Mouse (Mus musculus) midbrain, embryonic 14.5 days (tissue): ENCODE data around the gene Pola1. TPM values are rescaled to one million over a fixed set of nuclear protein-coding genes. Genes with fewer than 3 reads are reported as not detected.
A peak's percentile ranks its signal among the peaks of the same experiment; 100 is the strongest.

ENCODE experiments used
- ATAC-seq: fragments of 200-750 bp; cut with Nextera tagmentation; 2 replicates; pipeline ENCODE4 v1.8.0; 2017; ENCODE audit warnings: moderate number of reproducible peaks, moderate library complexity; ENCODE audit not compliant: low FRiP score, low TSS enrichment
- DNase-seq: peaks from one replicate; pipeline ENCODE4 v3.0.0-alpha.2; 2015
- H3K27ac ChIP-seq: fragments of 300-500 bp; sonication (generic); replicated peaks from 2 replicates; pipeline ENCODE4 v1.5.1; 2014; ENCODE audit warnings: mild to moderate bottlenecking, low read depth, low read length, moderate library complexity
- H3K27me3 ChIP-seq: fragments of 300-500 bp; sonication (generic); 2 replicates; pipeline ENCODE4 v1.6.1; 2014; ENCODE audit warnings: low read length, control low read depth, mixed read lengths; ENCODE audit not compliant: control insufficient read depth, insufficient read depth
- H3K36me3 ChIP-seq: fragments of 300-500 bp; sonication (generic); 2 replicates; pipeline ENCODE4 v1.6.1; 2014; ENCODE audit warnings: low read length, control low read depth; ENCODE audit not compliant: control insufficient read depth, insufficient read depth
- H3K4me1 ChIP-seq: fragments of 300-500 bp; sonication (generic); 2 replicates; pipeline ENCODE4 v1.6.1; 2014; ENCODE audit warnings: mild to moderate bottlenecking, antibody characterized with exemption, low read length, control low read depth; ENCODE audit not compliant: control insufficient read depth, insufficient read depth
- H3K4me2 ChIP-seq: fragments of 300-500 bp; sonication (generic); 2 replicates; pipeline ENCODE4 v1.6.1; 2014; ENCODE audit warnings: mild to moderate bottlenecking, low read length, moderate library complexity
- H3K4me3 ChIP-seq: fragments of 300-500 bp; sonication (generic); replicated peaks from 2 replicates; pipeline ENCODE4 v1.5.1; 2014; ENCODE audit warnings: low read depth, low read length
- H3K9ac ChIP-seq: fragments of 300-500 bp; sonication (generic); replicated peaks from 2 replicates; pipeline ENCODE4 v1.6.1; 2014; ENCODE audit warnings: mild to moderate bottlenecking, low read length, moderate library complexity
- H3K9me3 ChIP-seq: fragments of 300-500 bp; sonication (generic); 2 replicates; pipeline ENCODE4 v1.6.1; 2016; ENCODE audit warnings: low read length, control low read depth, mixed read lengths; ENCODE audit not compliant: control insufficient read depth
- WGBS: fragments of 180-500 bp; shearing (Covaris S2); extraction: QIAGEN DNeasy Blood & Tissue Kit; methylation state at CpG from one replicate; pipeline ENCODE4 v1.1.7; 2014; 5-methylcytosine and 5-hydroxymethylcytosine counted together
- polyA plus RNA-seq: library from polyadenylated mRNA; unstranded; fragments of >200 nt; fragmentation: Nextera tagmentation; extraction: Ambion mirVana; gene quantifications from 2 replicates; pipeline ENCODE4 v1.2.1, GENCODE M21; 2014

Pola1 gene
- polyA plus RNA-seq, 1 experiment from 2014 or later = 6.4 TPM

DNA sequence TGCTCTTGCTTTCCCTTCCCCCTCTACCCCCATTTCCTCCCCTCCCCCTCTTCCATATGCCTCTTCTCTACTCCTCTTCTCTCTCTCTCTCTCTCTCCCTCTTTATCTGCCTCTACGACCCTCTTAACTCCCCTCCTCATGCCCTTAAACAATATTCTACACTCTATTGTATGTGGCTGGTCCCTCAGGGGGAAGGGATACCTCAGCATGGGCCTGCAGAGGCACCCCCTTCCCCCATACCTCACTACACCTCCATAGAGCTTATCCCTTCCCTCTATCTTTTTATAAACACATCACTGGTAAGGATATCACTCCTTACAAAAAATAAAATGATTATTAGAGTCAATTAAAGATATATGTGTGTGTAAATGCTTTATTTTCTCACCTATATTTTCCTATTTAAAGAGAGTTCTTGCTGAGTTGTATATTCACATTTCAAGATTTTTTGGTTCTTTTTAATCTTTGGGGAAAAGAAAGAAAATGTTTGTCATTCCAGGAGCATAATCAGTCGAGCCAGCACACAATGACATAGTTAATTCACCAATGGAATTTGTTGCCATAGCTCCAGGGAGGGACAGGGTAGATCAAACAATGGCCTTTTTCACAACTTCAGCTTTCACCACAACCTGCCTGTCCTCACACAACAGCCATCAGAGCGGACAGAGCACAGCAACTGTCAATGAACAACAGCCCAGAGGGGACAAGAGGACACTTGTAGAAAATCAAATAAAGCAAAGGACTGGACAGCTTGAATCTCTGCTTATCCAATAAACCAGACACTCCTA, 22.5 kb upstream of the Pola1 start, which contains the start of gene Pcyt1b:
Pcyt1b (plus strand) TSS at position 646 of the 785 bp plus-strand sequence.
- DNase-seq (peak; percentile 21), ATAC-seq (no peak)
- H3K27ac ChIP-seq = no peak within 1 kb of the TSS
- 13% methylated on average over 3 of the region's 3 CpGs for WGBS
- no peaks in the 10 kb centered on the region for H3K4me1 ChIP-seq
- no peak within 1 kb of the TSS for H3K4me3 ChIP-seq
- H3K36me3 ChIP-seq = no peaks in the 10 kb centered on the region
- no peak within 1 kb of the TSS for H3K9ac ChIP-seq
- H3K27me3 ChIP-seq = no peaks in the 10 kb centered on the region
- no peaks in the 10 kb centered on the region for H3K9me3 ChIP-seq
- no peak within 1 kb of the TSS for H3K4me2 ChIP-seq

DNA sequence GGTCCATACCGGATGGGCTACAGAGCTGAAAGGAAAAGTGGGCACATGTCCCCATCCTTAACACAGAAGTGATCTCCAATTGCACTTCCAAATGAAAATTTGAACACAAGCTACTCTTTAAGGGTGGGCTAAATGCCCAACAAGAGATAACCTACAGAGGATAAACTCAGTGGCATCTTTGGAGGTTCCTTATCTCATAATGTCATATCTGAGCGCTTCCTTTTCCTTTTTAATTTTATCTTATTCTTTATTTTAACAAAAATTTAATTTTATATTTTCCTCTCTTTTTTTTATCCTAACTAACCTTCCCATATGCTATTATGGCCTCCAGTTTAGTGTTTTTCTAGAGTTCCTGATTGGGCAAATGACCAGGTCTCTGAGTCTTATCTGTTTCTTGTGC, 18.8 kb upstream of the Pola1 start:
- WGBS = 90% methylated on average over 2 of the region's 2 CpGs
- Histone ChIP-seq H3K4me1 (no peaks in the 10 kb centered on the region), H3K4me2 (no peak overlapping the region), H3K9ac (no peak overlapping the region), H3K27ac (no peak overlapping the region), H3K4me3 (no peak overlapping the region), H3K36me3 (no peaks in the 10 kb centered on the region), H3K27me3 (no peaks in the 10 kb centered on the region), H3K9me3 (no peaks in the 10 kb centered on the region)
- DNase-seq = no peak
- ATAC-seq = no peak

DNA sequence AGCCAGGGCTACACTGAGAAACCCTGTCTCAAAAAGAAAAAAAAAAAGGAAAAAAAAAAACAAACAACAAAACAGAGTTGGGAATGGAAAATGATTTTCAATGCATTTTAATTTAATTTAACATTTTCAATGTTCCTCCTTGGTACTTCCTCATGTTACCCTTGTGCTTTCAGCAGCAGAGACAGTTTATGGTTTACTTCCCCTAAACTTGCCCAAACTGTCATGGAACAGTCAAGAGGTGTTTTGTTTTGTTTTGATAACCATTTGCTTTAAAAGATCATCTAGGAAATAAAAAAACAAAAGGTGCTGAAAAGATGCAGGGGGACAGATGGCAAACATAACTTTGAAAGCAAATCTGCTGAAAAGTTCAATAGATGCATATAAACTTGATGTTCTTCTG, 12.1 kb upstream of the Pola1 start:
- H3K27me3 ChIP-seq = no peaks in the 10 kb centered on the region
- H3K36me3 ChIP-seq = no peaks in the 10 kb centered on the region
- no peaks in the 10 kb centered on the region for H3K4me1 ChIP-seq
- no peaks in the 10 kb centered on the region for H3K9me3 ChIP-seq
- H3K4me2 ChIP-seq = no peak overlapping the region
- ATAC-seq (no peak), DNase-seq (no peak)
- H3K4me3 ChIP-seq = no peak overlapping the region
- no peak overlapping the region for H3K27ac ChIP-seq
- H3K9ac ChIP-seq = no peak overlapping the region

DNA sequence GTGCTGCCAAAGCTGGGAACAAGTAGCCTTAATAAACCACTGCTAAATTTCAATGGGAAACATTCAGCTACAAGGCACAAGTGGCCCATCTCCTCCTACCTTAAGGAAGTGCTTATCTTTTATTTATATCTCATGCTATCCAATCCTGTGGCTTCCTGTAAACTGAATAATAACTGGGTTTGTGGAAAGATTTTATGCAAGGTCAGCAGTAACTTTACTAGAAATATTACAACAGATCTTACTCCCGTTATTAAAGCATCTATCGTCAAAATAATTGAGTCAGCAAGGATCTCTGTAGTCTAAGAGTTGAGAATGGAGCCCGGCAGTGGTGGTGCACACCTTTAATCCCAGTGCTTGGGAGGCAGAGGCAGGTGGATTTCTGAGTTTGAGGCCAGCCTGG, 11.6 kb upstream of the Pola1 start:
- 93% methylated on average over 3 of the region's 3 CpGs for WGBS
- no peaks in the 10 kb centered on the region for H3K27me3 ChIP-seq
- DNase-seq = no peak
- no peak for ATAC-seq
- H3K4me3 ChIP-seq = no peak overlapping the region
- no peaks in the 10 kb centered on the region for H3K4me1 ChIP-seq
- H3K9me3 ChIP-seq = no peaks in the 10 kb centered on the region
- no peak overlapping the region for H3K9ac ChIP-seq
- no peak overlapping the region for H3K4me2 ChIP-seq
- no peak overlapping the region for H3K27ac ChIP-seq
- H3K36me3 ChIP-seq = no peaks in the 10 kb centered on the region

DNA sequence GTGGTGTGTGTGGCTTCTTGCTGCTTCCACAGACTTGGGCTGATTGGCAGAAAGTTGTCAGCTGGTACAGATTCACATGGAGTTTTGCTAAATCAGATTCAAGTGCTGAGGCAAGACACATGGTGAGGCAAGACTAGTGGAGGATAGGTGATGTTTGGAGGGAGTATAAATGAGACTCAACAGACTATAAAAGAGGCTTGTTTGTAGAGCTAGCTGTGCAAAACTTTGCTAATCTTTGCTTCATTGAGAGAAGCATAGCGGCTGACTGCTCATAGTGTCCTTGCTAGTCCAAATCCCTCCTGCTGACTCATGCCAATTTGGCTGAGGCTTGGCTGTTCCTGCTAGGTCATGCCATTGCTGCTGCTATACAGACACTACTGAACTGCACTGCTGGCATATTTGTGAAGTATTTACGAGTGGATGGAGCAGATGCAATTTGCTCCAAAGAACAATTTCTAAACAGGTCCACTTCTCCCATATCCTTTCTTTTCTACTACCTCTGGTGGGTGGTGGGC, 3.0 kb upstream of the Pola1 start:
- ATAC-seq (no peak), DNase-seq (no peak)
- Histone ChIP-seq H3K9ac (no peak overlapping the region), H3K4me2 (no peak overlapping the region), H3K9me3 (no peaks in the 10 kb centered on the region), H3K4me1 (no peaks in the 10 kb centered on the region), H3K36me3 (no peaks in the 10 kb centered on the region), H3K27ac (no peak overlapping the region), H3K4me3 (no peak overlapping the region), H3K27me3 (no peaks in the 10 kb centered on the region)
- 79% methylated on average over 2 of the region's 2 CpGs for WGBS

DNA sequence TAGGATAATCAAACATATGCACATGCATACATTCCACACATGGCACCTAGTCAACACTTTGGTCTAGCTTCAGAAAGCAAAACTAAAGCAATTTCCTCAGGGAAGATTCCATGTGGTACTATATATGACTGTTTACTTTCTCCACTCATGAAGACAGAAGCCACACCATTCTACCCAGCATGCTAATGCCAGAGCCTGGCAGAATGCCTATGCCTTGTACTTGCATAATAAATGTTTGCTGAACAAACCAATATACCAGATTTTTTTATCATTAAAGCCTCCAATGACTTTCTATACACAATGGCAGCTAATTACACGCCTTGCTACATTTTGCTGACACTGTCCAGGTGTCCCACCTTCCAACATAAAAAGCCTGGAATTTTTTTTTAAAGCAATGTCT, 1.7 kb downstream of the Pola1 start:
- Histone ChIP-seq H3K4me1 (no peaks in the 10 kb centered on the region), H3K4me2 (no peak overlapping the region), H3K36me3 (no peaks in the 10 kb centered on the region), H3K27ac (no peak overlapping the region), H3K9ac (no peak overlapping the region), H3K27me3 (no peaks in the 10 kb centered on the region), H3K4me3 (no peak overlapping the region), H3K9me3 (no peaks in the 10 kb centered on the region)
- DNase-seq (no peak), ATAC-seq (no peak)
- 86% methylated on average over 1 of the region's 1 CpGs for WGBS

DNA sequence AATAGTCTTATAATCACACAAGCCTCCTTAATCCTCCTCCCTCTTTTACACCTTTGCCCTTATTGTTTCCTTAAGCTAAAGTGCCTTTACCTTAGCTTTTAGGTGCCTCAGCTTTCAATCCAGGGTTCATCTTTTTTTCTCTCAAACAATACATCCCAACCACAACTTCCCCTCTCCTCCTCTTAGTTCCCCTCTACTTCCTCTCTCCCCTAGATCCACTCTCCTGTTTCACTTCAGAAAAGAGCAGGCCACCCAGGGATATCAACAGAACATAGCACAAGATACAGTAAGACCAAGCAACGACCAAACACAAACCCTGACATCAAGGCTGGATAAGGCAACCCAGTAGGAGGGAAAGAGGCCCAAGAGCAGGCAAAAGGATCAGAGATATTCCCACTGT, 29.7 kb downstream of the Pola1 start:
- H3K9me3 ChIP-seq = no peaks in the 10 kb centered on the region
- H3K9ac ChIP-seq = no peak overlapping the region
- H3K36me3 ChIP-seq = 0 out of 2 replicates have a peak, but pooled peaks cover 3% of the 10 kb centered on the region
- 77% methylated on average over 1 of the region's 1 CpGs for WGBS
- ATAC-seq (no peak), DNase-seq (no peak)
- H3K27ac ChIP-seq = no peak overlapping the region
- no peaks in the 10 kb centered on the region for H3K27me3 ChIP-seq
- H3K4me2 ChIP-seq = no peak overlapping the region
- no peaks in the 10 kb centered on the region for H3K4me1 ChIP-seq
- H3K4me3 ChIP-seq = no peak overlapping the region

DNA sequence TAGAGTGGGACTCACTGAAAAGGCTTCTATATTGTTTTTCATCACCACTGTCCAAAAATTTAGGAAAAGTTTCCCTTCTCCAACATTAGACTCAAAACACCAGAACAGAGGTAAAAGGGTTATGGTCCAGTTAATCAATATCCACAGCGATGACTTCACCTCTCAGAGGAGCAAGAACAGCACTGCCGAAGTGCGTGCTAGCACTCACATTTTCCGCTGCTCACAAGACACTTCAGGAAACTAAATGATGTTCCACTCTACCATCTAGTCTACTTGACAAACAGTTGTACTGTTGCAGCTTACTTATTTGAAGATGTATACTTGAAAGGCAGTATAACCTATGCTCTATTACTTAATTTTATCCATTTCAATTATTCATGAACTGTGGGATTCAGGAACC, 37.7 kb downstream of the Pola1 start:
- Histone ChIP-seq H3K4me3 (no peak overlapping the region), H3K4me1 (no peaks in the 10 kb centered on the region), H3K36me3 (no peaks in the 10 kb centered on the region), H3K27ac (no peak overlapping the region), H3K9me3 (no peaks in the 10 kb centered on the region), H3K4me2 (no peak overlapping the region), H3K9ac (no peak overlapping the region), H3K27me3 (no peaks in the 10 kb centered on the region)
- no peak for ATAC-seq
- 96% methylated on average over 4 of the region's 4 CpGs for WGBS
- DNase-seq = no peak

DNA sequence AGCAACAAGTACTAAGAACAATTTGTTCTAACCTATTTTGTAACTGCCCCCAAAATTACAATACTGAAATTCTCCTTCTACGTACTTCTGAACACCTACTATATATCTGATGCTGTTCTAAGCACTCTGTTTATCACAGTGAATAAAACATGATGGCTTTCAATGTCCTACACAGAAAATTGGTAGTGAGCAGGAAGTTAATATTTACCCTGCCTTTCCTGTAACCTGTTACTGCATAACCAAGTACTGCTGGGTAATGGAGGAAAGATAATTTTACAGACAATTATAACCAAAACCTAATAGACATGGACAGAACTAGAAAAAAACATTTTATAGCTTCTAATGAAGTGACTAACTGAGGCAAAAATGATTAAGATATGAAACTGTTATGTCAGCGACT, 51.0 kb downstream of the Pola1 start:
- H3K4me2 ChIP-seq = no peak overlapping the region
- H3K9ac ChIP-seq = no peak overlapping the region
- H3K27ac ChIP-seq = no peak overlapping the region
- no peak for DNase-seq
- H3K9me3 ChIP-seq = no peaks in the 10 kb centered on the region
- no peaks in the 10 kb centered on the region for H3K27me3 ChIP-seq
- no peak overlapping the region for H3K4me3 ChIP-seq
- no peak for ATAC-seq
- no peaks in the 10 kb centered on the region for H3K4me1 ChIP-seq
- H3K36me3 ChIP-seq = no peaks in the 10 kb centered on the region
- WGBS = 90% methylated on average over 2 of the region's 2 CpGs
